In the genomic region with DNA sequence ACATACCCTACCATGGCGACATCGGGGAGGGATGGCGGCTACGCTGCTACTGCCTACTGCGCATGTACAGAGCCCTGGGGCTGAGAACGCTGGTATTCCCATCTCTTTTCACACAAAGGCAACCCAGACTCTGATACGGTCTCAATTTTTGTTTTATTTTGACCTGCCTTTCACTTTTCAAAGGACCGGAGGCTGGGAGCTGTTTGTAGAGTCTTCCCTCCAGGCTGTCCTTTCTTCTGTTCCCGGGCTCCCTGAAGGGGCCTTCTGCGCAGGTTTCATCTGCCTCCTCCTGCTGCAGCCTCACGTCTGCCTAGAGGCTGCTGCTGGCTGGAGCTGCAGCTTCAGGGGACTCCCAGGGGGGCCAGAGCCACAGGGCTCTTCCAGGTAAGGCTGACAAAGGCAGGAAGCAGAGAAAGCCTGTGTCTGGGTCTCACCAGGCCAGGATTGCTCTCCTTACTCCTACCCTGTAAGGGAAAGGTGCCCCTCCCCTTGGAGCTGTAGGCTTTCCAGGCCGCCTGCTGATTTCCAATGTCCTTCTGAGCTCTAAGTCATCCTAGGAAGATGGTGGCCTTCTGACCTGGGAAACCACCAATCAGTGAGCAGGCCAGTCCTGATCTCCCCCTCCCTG, we compare ENCODE assay signal across 21 mouse cellular contexts. TPM values are rescaled to one million over a fixed set of nuclear protein-coding genes. Genes with fewer than 3 reads are reported as not detected.
DNase-seq lines count a peak whose midpoint lies in the region; ATAC-seq and TF ChIP-seq lines count a peak whose summit lies in the region.
"Had no signal": no experiment of that assay in that cellular context is flagged by ENCODE, and none has a peak within 500 bp of the region (broad histone marks: within the 10 kb centered on the region; RNA-seq: fewer than 3 reads in every experiment).

No protein-coding gene starts in this region.

- H3K4me1 ChIP-seq in forebrain, embryonic 14.5 days (ENCODE audit: control insufficient read depth, insufficient read depth, low read length), result no peaks in the 10 kb centered on the region
- H3K4me1 ChIP-seq in forebrain, embryonic 15.5 days, result peaks cover 8% of the 10 kb centered on the region; the same call in 1 of the 2 replicates
- peaks cover 20% of the 10 kb centered on the region for H3K4me1 ChIP-seq in kidney, adult 2 months (ENCODE audit: control insufficient read depth, insufficient read depth, low read length)
- H3K4me1 ChIP-seq in kidney, embryonic 14.5 days (ENCODE audit: control insufficient read depth, insufficient read depth, low read length), result no peaks in the 10 kb centered on the region
- peaks cover 5% of the 10 kb centered on the region; the same call in 1 of the 2 replicates for H3K4me1 ChIP-seq in midbrain, embryonic 15.5 days
- H3K4me1 ChIP-seq: neural tube, embryonic 12.5 days; stomach, embryonic 15.5 days had no signal

- H3K27me3 ChIP-seq in forebrain, embryonic 14.5 days (replicated peaks; ENCODE audit: control insufficient read depth, insufficient read depth, low read length), result no peaks in the 10 kb centered on the region
- no peaks in the 10 kb centered on the region for H3K27me3 ChIP-seq in forebrain, embryonic 15.5 days
- no peaks in the 10 kb centered on the region for H3K27me3 ChIP-seq in kidney, adult 2 months (replicated peaks; ENCODE audit: control insufficient read depth, insufficient read depth, low read length)
- no peaks in the 10 kb centered on the region for H3K27me3 ChIP-seq in kidney, embryonic 14.5 days (ENCODE audit: control insufficient read depth, insufficient read depth, low read length)
- no peaks in the 10 kb centered on the region for H3K27me3 ChIP-seq in midbrain, embryonic 15.5 days (replicated peaks)
- H3K27me3 ChIP-seq: CH12.LX; lung, embryonic 15.5 days; neural tube, embryonic 12.5 days; stomach, embryonic 15.5 days had no signal

- H3K4me2 ChIP-seq in forebrain, embryonic 14.5 days (ENCODE audit: low read length), result no peak overlapping the region
- no peak overlapping the region for H3K4me2 ChIP-seq in forebrain, embryonic 15.5 days (replicated peaks)
- no peak overlapping the region for H3K4me2 ChIP-seq in kidney, embryonic 14.5 days (replicated peaks; ENCODE audit: low read depth, low read length)
- H3K4me2 ChIP-seq in midbrain, embryonic 15.5 days, result no peak overlapping the region
- H3K4me2 ChIP-seq: lung, embryonic 15.5 days; neural tube, embryonic 12.5 days; stomach, embryonic 15.5 days had no signal

- ATAC-seq in forebrain, embryonic 14.5 days, result no peak
- ATAC-seq in forebrain, embryonic 15.5 days (replicated peaks), result no peak
- ATAC-seq in kidney, embryonic 14.5 days (ENCODE audit: low FRiP score, low TSS enrichment), result no peak
- peak; percentile 67 for ATAC-seq in midbrain, embryonic 15.5 days (replicated peaks)
- ATAC-seq: intestine, postnatal 0 days had no signal

- H3K9me3 ChIP-seq in forebrain, embryonic 14.5 days (replicated peaks; ENCODE audit: control insufficient read depth, low read length), result no peaks in the 10 kb centered on the region
- no peaks in the 10 kb centered on the region for H3K9me3 ChIP-seq in forebrain, embryonic 15.5 days
- no peaks in the 10 kb centered on the region for H3K9me3 ChIP-seq in kidney, embryonic 14.5 days (ENCODE audit: control insufficient read depth, low read length)
- no peaks in the 10 kb centered on the region for H3K9me3 ChIP-seq in midbrain, embryonic 15.5 days
- H3K9me3 ChIP-seq: lung, embryonic 15.5 days; neural tube, embryonic 12.5 days; stomach, embryonic 15.5 days had no signal

- no peak for TF ChIP-seq CTCF in kidney, adult 2 months (conservative IDR thresholded peaks at IDR 0.05; ENCODE audit: insufficient read depth, insufficient read length, low read depth, low read length)

- H3K4me3 ChIP-seq in forebrain, embryonic 14.5 days (ENCODE audit: low read depth, low read length), result no peak overlapping the region
- no peak overlapping the region for H3K4me3 ChIP-seq in forebrain, embryonic 15.5 days
- no peak overlapping the region for H3K4me3 ChIP-seq in kidney, adult 2 months (ENCODE audit: insufficient read depth, low read depth, low read length)
- H3K4me3 ChIP-seq in kidney, embryonic 14.5 days (ENCODE audit: low read length), result no peak overlapping the region
- no peak overlapping the region for H3K4me3 ChIP-seq in midbrain, embryonic 15.5 days
- H3K4me3 ChIP-seq: heart, adult 2 months; lung, embryonic 15.5 days; neural tube, embryonic 12.5 days; stomach, embryonic 15.5 days had no signal

- no peak for DNase-seq in forebrain, embryonic 14.5 days (ENCODE audit: low spot score)
- peak; percentile 11 for DNase-seq in kidney, adult 2 months
- DNase-seq in ZHBTc4 (ENCODE audit: low read depth, low spot score), result peak; percentile 49
- no peak for DNase-seq in layer of hippocampus, adult 9-10 months (ENCODE audit: low spot score)
- no peak for DNase-seq in spleen, adult 12 weeks (ENCODE audit: low spot score)
- DNase-seq: adrenal gland, adult 8-10 months; cerebellum, adult 11-12 months; gastrocnemius, postnatal 10 days; heart, adult 2 months; right cerebral cortex, postnatal 14 days had no signal

- WGBS in forebrain, embryonic 14.5 days, result 68% methylated on average over 12 of the region's 12 CpGs
- WGBS in forebrain, embryonic 15.5 days, result 65% methylated on average over 12 of the region's 12 CpGs
- 81% methylated on average over 12 of the region's 12 CpGs for WGBS in kidney, adult 2 months
- 84% methylated on average over 12 of the region's 12 CpGs for WGBS in kidney, embryonic 14.5 days
- WGBS in midbrain, embryonic 15.5 days, result 56% methylated on average over 12 of the region's 12 CpGs

- no peak for TF ChIP-seq POLR2A in kidney, adult 2 months (IDR thresholded peaks at IDR 0.05; ENCODE audit: low read depth, low read length)

- no peaks in the 10 kb centered on the region for H3K36me3 ChIP-seq in forebrain, embryonic 14.5 days (ENCODE audit: control insufficient read depth, insufficient read depth, low read length)
- no peaks in the 10 kb centered on the region for H3K36me3 ChIP-seq in forebrain, embryonic 15.5 days
- no peaks in the 10 kb centered on the region; the same call in 1 of the 2 replicates for H3K36me3 ChIP-seq in kidney, adult 2 months (ENCODE audit: control insufficient read depth, insufficient read depth, low read length)
- no peaks in the 10 kb centered on the region for H3K36me3 ChIP-seq in kidney, embryonic 14.5 days (ENCODE audit: control insufficient read depth, insufficient read depth, low read length)
- H3K36me3 ChIP-seq in midbrain, embryonic 15.5 days (replicated peaks), result no peaks in the 10 kb centered on the region
- H3K36me3 ChIP-seq: lung, embryonic 15.5 days; neural tube, embryonic 12.5 days; stomach, embryonic 15.5 days had no signal

- H3K9ac ChIP-seq in forebrain, embryonic 14.5 days (ENCODE audit: low read length), result 0 out of 2 replicates have a peak overlapping the region, but pooled peaks have one; percentile 26
- H3K9ac ChIP-seq in forebrain, embryonic 15.5 days (replicated peaks), result no peak overlapping the region
- H3K9ac ChIP-seq in kidney, embryonic 14.5 days (ENCODE audit: low read depth, low read length), result no peak overlapping the region
- no peak overlapping the region for H3K9ac ChIP-seq in midbrain, embryonic 15.5 days
- H3K9ac ChIP-seq: liver, embryonic 14.5 days; lung, embryonic 15.5 days; neural tube, embryonic 12.5 days; stomach, embryonic 15.5 days had no signal

- no peak overlapping the region for H3K27ac ChIP-seq in forebrain, embryonic 14.5 days (ENCODE audit: low read depth, low read length)
- no peak overlapping the region for H3K27ac ChIP-seq in forebrain, embryonic 15.5 days (replicated peaks)
- H3K27ac ChIP-seq in kidney, adult 2 months (ENCODE audit: insufficient read depth, low read depth, low read length), result no peak overlapping the region
- H3K27ac ChIP-seq in kidney, embryonic 14.5 days (ENCODE audit: low read depth, low read length), result no peak overlapping the region
- H3K27ac ChIP-seq in midbrain, embryonic 15.5 days, result peak overlapping the region; percentile 39
- H3K27ac ChIP-seq: heart, adult 2 months; kidney, postnatal 0 days; liver, embryonic 14.5 days; lung, embryonic 15.5 days; macrophage; neural tube, embryonic 12.5 days; stomach, embryonic 15.5 days had no signal

RNA-seq across cellular contexts. Expression of gene Klhdc7a, which starts 7.6 kb away (rescaled TPM):
- 0.22 and 0.40 TPM in 2 replicates for polyA plus RNA-seq in forebrain, embryonic 14.5 days (2014; fragmentation: Nextera tagmentation; extraction: Ambion mirVana)
- 0.28 and 0.33 TPM in 2 replicates for polyA plus RNA-seq in forebrain, embryonic 15.5 days (2015; fragmentation: Nextera tagmentation; extraction: Ambion mirVana)
- polyA plus RNA-seq in kidney, adult 2 months (2012; rRNA removed), result 39.9 and 46.7 TPM in 2 replicates
- polyA plus RNA-seq in kidney, embryonic 14.5 days (2014; fragmentation: Nextera tagmentation; extraction: Ambion mirVana), result 2.0 and 4.1 TPM in 2 replicates
- 0.74 and 0.78 TPM in 2 replicates for polyA plus RNA-seq in midbrain, embryonic 15.5 days (2015; fragmentation: Nextera tagmentation; extraction: Ambion mirVana)
- polyA plus RNA-seq: macrophage; neural tube, embryonic 12.5 days had no signal

Comparison
In these comparisons a context has a peak if more than half of its experiments do, and no peak if none do; other contexts are left out.
1. DNase-seq: peak in kidney, adult 2 months (single experiment) and ZHBTc4 (single experiment); none in forebrain, embryonic 14.5 days (single experiment), layer of hippocampus, adult 9-10 months (single experiment) and spleen, adult 12 weeks (single experiment).